Mouse (Mus musculus): ENCODE data around the gene Mtx1. TPM values are rescaled to one million over a fixed set of nuclear protein-coding genes. Genes with fewer than 3 reads are reported as not detected.
A peak's percentile ranks its signal among the peaks of the same experiment; 100 is the strongest.

Mtx1 gene
- 196 and 201 TPM in 2 replicates for polyA plus RNA-seq (2015; fragmentation: Nextera tagmentation; extraction: Ambion mirVana)

- Histone ChIP-seq H3K36me3 (ENCODE audit: poor library complexity, severe bottlenecking) (peaks cover 31% of the 10 kb centered on the region), H3K4me1 (peaks cover 67% of the 10 kb centered on the region), H3K27ac (peak within 1 kb of the TSS; percentile 95), H3K9me3 (replicated peaks) (no peaks in the 10 kb centered on the region), H3K4me3 (peak within 1 kb of the TSS; percentile 70), H3K27me3 (no peaks in the 10 kb centered on the region), H3K4me2 (peak within 1 kb of the TSS; percentile 77), H3K9ac (peak within 1 kb of the TSS; percentile 87)
- WGBS: under 1% methylated on average over 21 of the region's 21 CpGs
- ATAC-seq: no peak; the same call in 1 of the 2 replicates
Measured at GRCm38 (mm10) chr3:89226900-89227299, at the start of gene Mtx1. Mtx1 (minus strand) TSS chr3:89227088.

GRCm38 (mm10) chr3:89276061-89276460, 49.2 kb upstream of the Mtx1 start:
- H3K36me3 ChIP-seq (ENCODE audit: poor library complexity, severe bottlenecking): no peaks in the 10 kb centered on the region
- peaks cover 37% of the 10 kb centered on the region for H3K27me3 ChIP-seq
- 92% methylated on average over 13 of the region's 13 CpGs for WGBS
- no peak overlapping the region for H3K4me2 ChIP-seq
- no peaks in the 10 kb centered on the region for H3K9me3 ChIP-seq (replicated peaks)
- no peak overlapping the region for H3K9ac ChIP-seq
- peaks cover 37% of the 10 kb centered on the region for H3K4me1 ChIP-seq
- no peak overlapping the region for H3K4me3 ChIP-seq
- no peak for ATAC-seq
- no peak overlapping the region for H3K27ac ChIP-seq

GRCm38 (mm10) chr3:89271760-89272159, 44.9 kb upstream of the Mtx1 start:
- 51% methylated on average over 6 of the region's 6 CpGs for WGBS
- H3K4me1 ChIP-seq: peaks cover 44% of the 10 kb centered on the region
- no peak overlapping the region for H3K4me3 ChIP-seq
- H3K9ac ChIP-seq: no peak overlapping the region
- H3K9me3 ChIP-seq (replicated peaks): no peaks in the 10 kb centered on the region
- H3K4me2 ChIP-seq: no peak overlapping the region
- H3K27me3 ChIP-seq: 0 out of 2 replicates have a peak, but pooled peaks cover 4% of the 10 kb centered on the region
- ATAC-seq: no peak
- H3K27ac ChIP-seq: no peak overlapping the region
- no peaks in the 10 kb centered on the region; the same call in 1 of the 2 replicates for H3K36me3 ChIP-seq (ENCODE audit: poor library complexity, severe bottlenecking)

GRCm38 (mm10) chr3:89270891-89271290, 44.0 kb upstream of the Mtx1 start:
- Histone ChIP-seq H3K4me3 (peak overlapping the region; percentile 56; the same call in 1 of the 2 replicates), H3K27me3 (no peaks in the 10 kb centered on the region), H3K4me2 (peak overlapping the region; percentile 86), H3K27ac (peak overlapping the region; percentile 16; the same call in 1 of the 2 replicates), H3K9me3 (replicated peaks) (no peaks in the 10 kb centered on the region), H3K36me3 (ENCODE audit: poor library complexity, severe bottlenecking) (no peaks in the 10 kb centered on the region; the same call in 1 of the 2 replicates), H3K9ac (peak overlapping the region; percentile 82), H3K4me1 (peaks cover 49% of the 10 kb centered on the region)
- ATAC-seq: peak; percentile 19; the same call in 1 of the 2 replicates
- WGBS: 56% methylated on average over 6 of the region's 6 CpGs

GRCm38 (mm10) chr3:89270051-89270755, 43.3 kb upstream of the Mtx1 start, which contains the start of gene Slc50a1:
Slc50a1 (minus strand) TSS chr3:89270570.
- peak; percentile 68 for ATAC-seq
- H3K27ac ChIP-seq: peak within 1 kb of the TSS; percentile 54

GRCm38 (mm10) chr3:89268916-89269315, 42.0 kb upstream of the Mtx1 start:
- Histone ChIP-seq H3K9me3 (replicated peaks) (no peaks in the 10 kb centered on the region), H3K27me3 (no peaks in the 10 kb centered on the region), H3K4me2 (peak overlapping the region; percentile 86; the same call in 1 of the 2 replicates), H3K27ac (no peak overlapping the region), H3K9ac (no peak overlapping the region), H3K36me3 (ENCODE audit: poor library complexity, severe bottlenecking) (no peaks in the 10 kb centered on the region; the same call in 1 of the 2 replicates), H3K4me1 (peaks cover 50% of the 10 kb centered on the region), H3K4me3 (no peak overlapping the region)
- WGBS: 52% methylated on average over 8 of the region's 8 CpGs
- no peak for ATAC-seq

More at GRCm38 (mm10) chr3:89270051-89270755, 43.3 kb upstream of the Mtx1 start, which contains the start of gene Slc50a1:
- no peaks in the 10 kb centered on the region for H3K9me3 ChIP-seq (replicated peaks)
- H3K4me3 ChIP-seq: peak within 1 kb of the TSS; percentile 56
- H3K36me3 ChIP-seq (ENCODE audit: poor library complexity, severe bottlenecking): no peaks in the 10 kb centered on the region; the same call in 1 of the 2 replicates
- peaks cover 50% of the 10 kb centered on the region for H3K4me1 ChIP-seq
- 4% methylated on average over 39 of the region's 39 CpGs for WGBS
- H3K27me3 ChIP-seq: no peaks in the 10 kb centered on the region
- peak within 1 kb of the TSS; percentile 82 for H3K9ac ChIP-seq
- H3K4me2 ChIP-seq: peak within 1 kb of the TSS; percentile 86

GRCm38 (mm10) chr3:89266439-89266893, 39.6 kb upstream of the Mtx1 start:
- Histone ChIP-seq H3K27ac (peak overlapping the region; percentile 67; the same call in 1 of the 2 replicates), H3K4me3 (peak overlapping the region; percentile 76), H3K9ac (peak overlapping the region; percentile 92), H3K27me3 (no peaks in the 10 kb centered on the region), H3K9me3 (replicated peaks) (no peaks in the 10 kb centered on the region), H3K4me2 (peak overlapping the region; percentile 95), H3K36me3 (ENCODE audit: poor library complexity, severe bottlenecking) (no peaks in the 10 kb centered on the region; the same call in 1 of the 2 replicates), H3K4me1 (peaks cover 45% of the 10 kb centered on the region)
- WGBS: under 1% methylated on average over 20 of the region's 20 CpGs
- ATAC-seq: peak; percentile 91

GRCm38 (mm10) chr3:89262417-89262816, 35.5 kb upstream of the Mtx1 start:
- Histone ChIP-seq H3K36me3 (ENCODE audit: poor library complexity, severe bottlenecking) (no peaks in the 10 kb centered on the region), H3K9ac (no peak overlapping the region), H3K4me3 (no peak overlapping the region), H3K4me1 (peaks cover 13% of the 10 kb centered on the region), H3K27me3 (no peaks in the 10 kb centered on the region), H3K4me2 (no peak overlapping the region), H3K27ac (no peak overlapping the region), H3K9me3 (replicated peaks) (no peaks in the 10 kb centered on the region)
- ATAC-seq: no peak
- WGBS: 81% methylated on average over 10 of the region's 10 CpGs

- Histone ChIP-seq H3K4me1 (no peaks in the 10 kb centered on the region), H3K9me3 (replicated peaks) (no peaks in the 10 kb centered on the region), H3K27ac (no peak overlapping the region), H3K4me3 (no peak overlapping the region), H3K9ac (no peak overlapping the region), H3K4me2 (no peak overlapping the region), H3K27me3 (no peaks in the 10 kb centered on the region), H3K36me3 (ENCODE audit: poor library complexity, severe bottlenecking) (no peaks in the 10 kb centered on the region)
- ATAC-seq: no peak
- 76% methylated on average over 3 of the region's 3 CpGs for WGBS
Measured at GRCm38 (mm10) chr3:89260211-89260610, 33.3 kb upstream of the Mtx1 start.

- WGBS: 63% methylated on average over 7 of the region's 7 CpGs
- Histone ChIP-seq H3K4me2 (no peak within 1 kb of the TSS), H3K27ac (no peak within 1 kb of the TSS), H3K36me3 (ENCODE audit: poor library complexity, severe bottlenecking) (no peaks in the 10 kb centered on the region), H3K9me3 (replicated peaks) (no peaks in the 10 kb centered on the region), H3K4me1 (no peaks in the 10 kb centered on the region), H3K4me3 (no peak within 1 kb of the TSS), H3K27me3 (no peaks in the 10 kb centered on the region), H3K9ac (no peak within 1 kb of the TSS)
- no peak for ATAC-seq
Measured at GRCm38 (mm10) chr3:89259076-89259475, 32.2 kb upstream of the Mtx1 start, which contains the start of gene Dpm3. Dpm3 (plus strand) TSS chr3:89259358.

GRCm38 (mm10) chr3:89256177-89256576, 29.3 kb upstream of the Mtx1 start:
- Histone ChIP-seq H3K27ac (no peak overlapping the region), H3K36me3 (ENCODE audit: poor library complexity, severe bottlenecking) (no peaks in the 10 kb centered on the region), H3K9ac (no peak overlapping the region), H3K4me1 (peaks cover 5% of the 10 kb centered on the region), H3K4me2 (no peak overlapping the region), H3K4me3 (no peak overlapping the region), H3K27me3 (peaks cover 7% of the 10 kb centered on the region; the same call in 1 of the 2 replicates), H3K9me3 (replicated peaks) (no peaks in the 10 kb centered on the region)
- no peak for ATAC-seq
- 81% methylated on average over 5 of the region's 5 CpGs for WGBS

GRCm38 (mm10) chr3:89254994-89255393, 28.1 kb upstream of the Mtx1 start:
- WGBS: 92% methylated on average over 5 of the region's 5 CpGs
- no peak for ATAC-seq
- peaks cover 11% of the 10 kb centered on the region for H3K4me1 ChIP-seq
- no peak overlapping the region for H3K4me3 ChIP-seq
- no peak overlapping the region for H3K27ac ChIP-seq
- peaks cover 10% of the 10 kb centered on the region; the same call in 1 of the 2 replicates for H3K27me3 ChIP-seq
- no peak overlapping the region for H3K4me2 ChIP-seq
- no peaks in the 10 kb centered on the region for H3K9me3 ChIP-seq (replicated peaks)
- H3K9ac ChIP-seq: no peak overlapping the region
- no peaks in the 10 kb centered on the region for H3K36me3 ChIP-seq (ENCODE audit: poor library complexity, severe bottlenecking)
